Mouse (Mus musculus) heart, postnatal 0 days (tissue): ENCODE measurements at regions not wholly inside any gene's neighbourhood (a gene's known extent, or its start where the extent isn't known, plus 50 kb on each side); places are given as distances from the start of the nearest gene placed in this dataset.

Source experiments
- ATAC-seq: fragments of 200-750 bp; cut with Nextera tagmentation; 2 replicates; pipeline ENCODE4 v1.8.0; 2017; ENCODE audit warnings: low read depth, moderate number of reproducible peaks, moderate library complexity; ENCODE audit not compliant: insufficient read depth
- DNase-seq: peaks from one replicate; pipeline ENCODE4 v3.0.0-alpha.2; 2016; ENCODE audit warnings: low spot score
- H3K27ac ChIP-seq: fragments of 300-500 bp; sonication (generic); 2 replicates; pipeline ENCODE4 v1.5.1; 2014; ENCODE audit warnings: low read depth, mild to moderate bottlenecking
- H3K27me3 ChIP-seq: fragments of 300-500 bp; sonication (generic); 2 replicates; pipeline ENCODE4 v1.6.1; 2014; ENCODE audit warnings: low read length, mixed read lengths; ENCODE audit not compliant: control insufficient read depth, insufficient read depth
- H3K36me3 ChIP-seq: fragments of 300-500 bp; sonication (generic); replicated peaks from 2 replicates; pipeline ENCODE4 v1.6.1; 2014; ENCODE audit warnings: low read length, mixed read lengths; ENCODE audit not compliant: control insufficient read depth, insufficient read depth
- H3K4me1 ChIP-seq: fragments of 300-500 bp; sonication (generic); 2 replicates; pipeline ENCODE4 v1.6.1; 2014; ENCODE audit warnings: antibody characterized with exemption; ENCODE audit not compliant: control insufficient read depth, insufficient read depth
- H3K4me2 ChIP-seq: fragments of 300-500 bp; sonication (generic); 2 replicates; pipeline ENCODE4 v1.6.1; 2014; ENCODE audit warnings: low read depth, mild to moderate bottlenecking, low read length, moderate library complexity
- H3K4me3 ChIP-seq: fragments of 300-500 bp; sonication (generic); 2 replicates; pipeline ENCODE4 v1.5.1; 2014; ENCODE audit warnings: low read depth, low read length
- H3K9ac ChIP-seq: fragments of 300-500 bp; sonication (generic); replicated peaks from 2 replicates; pipeline ENCODE4 v1.6.1; 2014; ENCODE audit warnings: low read depth, low read length, mixed read lengths
- H3K9me3 ChIP-seq: fragments of 300-500 bp; sonication (generic); replicated peaks from 2 replicates; pipeline ENCODE4 v1.6.1; 2016; ENCODE audit warnings: low read length; ENCODE audit not compliant: control insufficient read depth
- CTCF ChIP-seq: IDR thresholded peaks from 2 replicates; pipeline ENCODE4 v1.5.1; 2016; ENCODE audit warnings: antibody characterized with exemption, control low read depth, low read depth
- EP300 ChIP-seq: IDR thresholded peaks from 2 replicates; pipeline ENCODE4 v1.6.1; 2016; ENCODE audit warnings: antibody characterized with exemption, low read depth
- WGBS: fragments of 180-500 bp; shearing (Covaris S2); extraction: QIAGEN DNeasy Blood & Tissue Kit; methylation state at CpG from one replicate; pipeline ENCODE4 v1.1.7; 2014; 5-methylcytosine and 5-hydroxymethylcytosine counted together

DNA sequence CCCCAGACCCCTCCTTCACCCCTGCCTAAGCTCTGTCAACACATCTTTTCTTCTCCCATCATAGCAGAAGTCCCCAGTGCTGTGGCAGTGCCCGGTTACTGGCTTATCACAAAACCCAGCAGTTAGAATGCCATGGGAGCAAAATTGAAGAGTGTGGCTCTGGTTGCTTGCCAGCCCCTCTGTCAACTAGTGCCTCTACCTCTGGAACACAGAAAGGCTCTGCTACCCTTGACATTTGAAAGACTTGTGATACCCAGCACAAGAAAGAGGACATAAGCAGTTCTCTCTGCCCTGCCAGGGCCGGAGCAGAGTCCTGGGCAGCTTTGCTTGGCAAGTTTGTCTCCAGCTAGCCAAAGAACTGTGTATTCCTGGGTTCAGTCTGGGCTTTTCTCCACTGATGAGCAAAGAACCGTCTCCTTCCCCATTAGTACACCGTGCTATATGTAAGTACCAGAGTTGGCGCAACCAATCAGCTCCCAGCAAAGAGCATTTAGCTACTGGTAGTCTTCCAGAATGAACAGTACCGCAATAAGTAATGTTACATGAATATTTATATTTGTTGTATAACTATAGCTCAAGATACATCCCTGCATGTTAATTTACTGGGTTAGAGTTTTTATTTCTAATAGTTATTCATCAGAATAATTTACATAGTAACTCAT, 137.5 kb upstream of the Arg1 start:
- Histone ChIP-seq H3K27me3 (no peaks in the 10 kb centered on the region), H3K4me1 (peaks cover 22% of the 10 kb centered on the region), H3K9me3 (no peaks in the 10 kb centered on the region), H3K36me3 (no peaks in the 10 kb centered on the region), H3K4me3 (no peak overlapping the region), H3K4me2 (no peak overlapping the region), H3K9ac (no peak overlapping the region), H3K27ac (peak overlapping the region; percentile 11; the same call in 1 of the 2 replicates)
- 70% methylated on average over 6 of the region's 6 CpGs for WGBS
- ATAC-seq (no peak), DNase-seq (peak; percentile 40)
- TF ChIP-seq CTCF (no peak), EP300 (no peak)

GRCm38 (mm10) chr10:25061402-25062055, 134.2 kb upstream of the Arg1 start:
- Histone ChIP-seq H3K4me2 (no peak overlapping the region), H3K9me3 (no peaks in the 10 kb centered on the region), H3K9ac (no peak overlapping the region), H3K4me1 (peaks cover 18% of the 10 kb centered on the region), H3K4me3 (no peak overlapping the region), H3K27me3 (no peaks in the 10 kb centered on the region), H3K27ac (peak overlapping the region; percentile 0; the same call in 1 of the 2 replicates), H3K36me3 (no peaks in the 10 kb centered on the region)
- no peak for TF ChIP-seq CTCF
- no peak for TF ChIP-seq EP300
- 12% methylated on average over 13 of the region's 13 CpGs for WGBS
- peak; percentile 86 for ATAC-seq
- DNase-seq: peak; percentile 67

GRCm38 (mm10) chr10:25058694-25059093, 131.4 kb upstream of the Arg1 start:
- no peak overlapping the region for H3K27ac ChIP-seq
- H3K9ac ChIP-seq: no peak overlapping the region
- ATAC-seq (no peak), DNase-seq (no peak)
- no peaks in the 10 kb centered on the region for H3K9me3 ChIP-seq
- peaks cover 12% of the 10 kb centered on the region; the same call in 1 of the 2 replicates for H3K4me1 ChIP-seq
- no peaks in the 10 kb centered on the region for H3K27me3 ChIP-seq
- TF ChIP-seq EP300 (no peak), CTCF (no peak)
- WGBS: 83% methylated on average over 11 of the region's 11 CpGs
- H3K4me2 ChIP-seq: no peak overlapping the region
- no peaks in the 10 kb centered on the region for H3K36me3 ChIP-seq
- no peak overlapping the region for H3K4me3 ChIP-seq

GRCm38 (mm10) chr10:25051998-25052397, 124.7 kb upstream of the Arg1 start:
- WGBS: 77% methylated on average over 3 of the region's 3 CpGs
- TF ChIP-seq CTCF: no peak
- TF ChIP-seq EP300: no peak

GRCm38 (mm10) chr10:25051368-25051874, 124.1 kb upstream of the Arg1 start:
- DNase-seq (no peak), ATAC-seq (no peak)
- H3K4me1 ChIP-seq: no peaks in the 10 kb centered on the region
- TF ChIP-seq EP300 (no peak), CTCF (no peak)
- H3K9me3 ChIP-seq: no peaks in the 10 kb centered on the region
- H3K9ac ChIP-seq: no peak overlapping the region
- no peak overlapping the region for H3K4me3 ChIP-seq
- WGBS: 67% methylated on average over 5 of the region's 5 CpGs
- H3K27me3 ChIP-seq: no peaks in the 10 kb centered on the region
- H3K4me2 ChIP-seq: no peak overlapping the region
- H3K36me3 ChIP-seq: no peaks in the 10 kb centered on the region
- H3K27ac ChIP-seq: no peak overlapping the region

More at GRCm38 (mm10) chr10:25051998-25052397, 124.7 kb upstream of the Arg1 start:
- Histone ChIP-seq H3K9ac (no peak overlapping the region), H3K36me3 (no peaks in the 10 kb centered on the region), H3K27me3 (no peaks in the 10 kb centered on the region), H3K4me2 (no peak overlapping the region), H3K4me1 (no peaks in the 10 kb centered on the region), H3K27ac (no peak overlapping the region), H3K9me3 (no peaks in the 10 kb centered on the region), H3K4me3 (no peak overlapping the region)
- DNase-seq: no peak
- no peak for ATAC-seq
